18 mouse cellular contexts compared by ENCODE assay signal in genomic region chr13:53904471-53904870, GRCm38 (mm10).
"Had no signal": no experiment of that assay in that cellular context is flagged by ENCODE, and none has a peak within 500 bp of the region (broad histone marks: within the 10 kb centered on the region; RNA-seq: fewer than 3 reads in every experiment).

No protein-coding gene starts in this region.

- DNase-seq: liver, postnatal 0 days; lung, adult 2 months; lung, postnatal 14 days; lung, postnatal 36 days; right cerebral cortex, postnatal 14 days; thymus, adult 2 months; thymus, postnatal 25 days; thymus, postnatal 4 days had no signal

- H3K9me3 ChIP-seq: liver, embryonic 15.5 days; lung, embryonic 15.5 days; megakaryocyte, embryonic 14.5 days; midbrain, embryonic 12.5 days; midbrain, embryonic 15.5 days; neural tube, embryonic 12.5 days; stomach, embryonic 15.5 days had no signal

- H3K4me2 ChIP-seq: liver, embryonic 15.5 days; lung, embryonic 15.5 days; midbrain, embryonic 12.5 days; midbrain, embryonic 15.5 days; neural tube, embryonic 12.5 days; stomach, embryonic 15.5 days had no signal

- H3K9ac ChIP-seq: liver, embryonic 15.5 days; liver, postnatal 0 days; lung, embryonic 15.5 days; midbrain, embryonic 12.5 days; midbrain, embryonic 15.5 days; neural tube, embryonic 12.5 days; stomach, embryonic 15.5 days had no signal

- H3K27me3 ChIP-seq: liver, embryonic 15.5 days; lung, embryonic 15.5 days; megakaryocyte, embryonic 14.5 days; midbrain, embryonic 12.5 days; midbrain, embryonic 15.5 days; neural tube, embryonic 12.5 days; stomach, embryonic 15.5 days had no signal

- H3K4me1 ChIP-seq: liver, embryonic 15.5 days; lung, embryonic 15.5 days; megakaryocyte, embryonic 14.5 days; midbrain, embryonic 15.5 days; stomach, embryonic 15.5 days had no signal

- H3K27ac ChIP-seq: liver, embryonic 15.5 days; lung, embryonic 15.5 days; macrophage; midbrain, embryonic 12.5 days; midbrain, embryonic 15.5 days; neural tube, embryonic 12.5 days; stomach, embryonic 15.5 days; stomach, postnatal 0 days had no signal

- H3K4me3 ChIP-seq: liver, embryonic 15.5 days; lung, embryonic 15.5 days; megakaryocyte, embryonic 14.5 days; midbrain, embryonic 12.5 days; midbrain, embryonic 15.5 days; neural tube, embryonic 12.5 days; stomach, embryonic 15.5 days had no signal

- ATAC-seq: liver, postnatal 0 days; lung, postnatal 0 days; midbrain, embryonic 15.5 days had no signal

- H3K36me3 ChIP-seq: liver, embryonic 15.5 days; lung, embryonic 15.5 days; midbrain, embryonic 12.5 days; midbrain, embryonic 15.5 days; neural tube, embryonic 12.5 days; stomach, embryonic 15.5 days had no signal
